In genomic region chr3:66000400-66000799, GRCm38 (mm10) we compare ENCODE assay signal across 18 mouse cellular contexts. TPM values are rescaled to one million over a fixed set of nuclear protein-coding genes. Genes with fewer than 3 reads are reported as not detected.
DNase-seq lines count a peak whose midpoint lies in the region; ATAC-seq lines count a peak whose summit lies in the region.
"Had no signal": no experiment of that assay in that cellular context is flagged by ENCODE, and none has a peak within 500 bp of the region (broad histone marks: within the 10 kb centered on the region; RNA-seq: fewer than 3 reads in every experiment).

No protein-coding gene starts in this region.

- H3K4me3 ChIP-seq in heart, embryonic 15.5 days = no peak overlapping the region
- no peak overlapping the region for H3K4me3 ChIP-seq in limb, embryonic 12.5 days (replicated peaks)
- H3K4me3 ChIP-seq in limb, embryonic 10.5 days = no peak overlapping the region
- H3K4me3 ChIP-seq in midbrain, embryonic 13.5 days (replicated peaks) = no peak overlapping the region
- no peak overlapping the region for H3K4me3 ChIP-seq in midbrain, embryonic 15.5 days
- H3K4me3 ChIP-seq in embryonic facial prominence, embryonic 13.5 days = no peak overlapping the region
- H3K4me3 ChIP-seq: embryonic facial prominence, embryonic 12.5 days; hindbrain, embryonic 10.5 days had no signal

- ATAC-seq in heart, embryonic 15.5 days (replicated peaks; ENCODE audit: insufficient number of reproducible peaks, insufficient read depth, low FRiP score, low read depth) = 0 out of 2 replicates have a peak, but pooled peaks have one; percentile 18
- ATAC-seq in limb, embryonic 12.5 days (ENCODE audit: insufficient number of reproducible peaks, insufficient read depth, low FRiP score, low TSS enrichment, low read depth) = 0 out of 2 replicates have a peak, but pooled peaks have one; percentile 31
- peak; percentile 56; the same call in 1 of the 2 replicates for ATAC-seq in midbrain, embryonic 13.5 days
- ATAC-seq in midbrain, embryonic 15.5 days (replicated peaks) = no peak
- ATAC-seq in embryonic facial prominence, embryonic 13.5 days (ENCODE audit: insufficient number of reproducible peaks, insufficient read depth, low FRiP score, low TSS enrichment, low read depth) = 0 out of 2 replicates have a peak, but pooled peaks have one; percentile 6
- ATAC-seq: forebrain, embryonic 16.5 days; hindbrain, embryonic 16.5 days had no signal

- WGBS in heart, embryonic 15.5 days = 74% methylated on average over 2 of the region's 2 CpGs
- 82% methylated on average over 2 of the region's 2 CpGs for WGBS in limb, embryonic 12.5 days
- WGBS in limb, embryonic 10.5 days = 93% methylated on average over 2 of the region's 2 CpGs
- 91% methylated on average over 2 of the region's 2 CpGs for WGBS in midbrain, embryonic 13.5 days
- 85% methylated on average over 2 of the region's 2 CpGs for WGBS in midbrain, embryonic 15.5 days
- WGBS in embryonic facial prominence, embryonic 13.5 days = 83% methylated on average over 2 of the region's 2 CpGs

- DNase-seq in heart, adult 8-10 months (ENCODE audit: low spot score) = no peak
- no peak for DNase-seq in limb, embryonic 10.5 days (ENCODE audit: low spot score)
- DNase-seq in urinary bladder, postnatal 10 days (ENCODE audit: low spot score) = no peak
- DNase-seq: adrenal gland, adult 2 months; adrenal gland, postnatal 25 days; cerebellum, adult 2 months; gastrocnemius, postnatal 10 days; heart, adult 18-20 months had no signal

- H3K9ac ChIP-seq in heart, embryonic 15.5 days = no peak overlapping the region
- H3K9ac ChIP-seq in limb, embryonic 12.5 days (replicated peaks) = no peak overlapping the region
- no peak overlapping the region for H3K9ac ChIP-seq in midbrain, embryonic 13.5 days (replicated peaks)
- H3K9ac ChIP-seq in midbrain, embryonic 15.5 days = no peak overlapping the region
- H3K9ac ChIP-seq in embryonic facial prominence, embryonic 13.5 days = no peak overlapping the region
- H3K9ac ChIP-seq: embryonic facial prominence, embryonic 12.5 days had no signal

- H3K4me1 ChIP-seq in heart, embryonic 15.5 days (replicated peaks) = no peaks in the 10 kb centered on the region
- H3K4me1 ChIP-seq in limb, embryonic 12.5 days (replicated peaks) = 0 out of 2 replicates have a peak, but pooled peaks cover 2% of the 10 kb centered on the region
- no peaks in the 10 kb centered on the region for H3K4me1 ChIP-seq in limb, embryonic 10.5 days
- H3K4me1 ChIP-seq in midbrain, embryonic 13.5 days (replicated peaks) = no peaks in the 10 kb centered on the region
- no peaks in the 10 kb centered on the region for H3K4me1 ChIP-seq in midbrain, embryonic 15.5 days
- no peaks in the 10 kb centered on the region for H3K4me1 ChIP-seq in embryonic facial prominence, embryonic 13.5 days
- H3K4me1 ChIP-seq: embryonic facial prominence, embryonic 12.5 days; hindbrain, embryonic 10.5 days had no signal

- no peaks in the 10 kb centered on the region for H3K27me3 ChIP-seq in heart, embryonic 15.5 days
- H3K27me3 ChIP-seq in limb, embryonic 12.5 days = no peaks in the 10 kb centered on the region
- H3K27me3 ChIP-seq in limb, embryonic 10.5 days (ENCODE audit: low read depth, poor library complexity, severe bottlenecking) = no peaks in the 10 kb centered on the region
- H3K27me3 ChIP-seq in midbrain, embryonic 13.5 days = no peaks in the 10 kb centered on the region
- no peaks in the 10 kb centered on the region for H3K27me3 ChIP-seq in midbrain, embryonic 15.5 days (replicated peaks)
- no peaks in the 10 kb centered on the region for H3K27me3 ChIP-seq in embryonic facial prominence, embryonic 13.5 days
- H3K27me3 ChIP-seq: embryonic facial prominence, embryonic 12.5 days had no signal

- no peaks in the 10 kb centered on the region for H3K36me3 ChIP-seq in heart, embryonic 15.5 days
- no peaks in the 10 kb centered on the region for H3K36me3 ChIP-seq in limb, embryonic 12.5 days
- H3K36me3 ChIP-seq in limb, embryonic 10.5 days = no peaks in the 10 kb centered on the region
- H3K36me3 ChIP-seq in midbrain, embryonic 13.5 days = no peaks in the 10 kb centered on the region
- H3K36me3 ChIP-seq in midbrain, embryonic 15.5 days (replicated peaks) = no peaks in the 10 kb centered on the region
- H3K36me3 ChIP-seq in embryonic facial prominence, embryonic 13.5 days = no peaks in the 10 kb centered on the region
- H3K36me3 ChIP-seq: embryonic facial prominence, embryonic 12.5 days; hindbrain, embryonic 10.5 days had no signal

- H3K27ac ChIP-seq in heart, embryonic 15.5 days = no peak overlapping the region
- no peak overlapping the region for H3K27ac ChIP-seq in limb, embryonic 12.5 days
- no peak overlapping the region for H3K27ac ChIP-seq in limb, embryonic 10.5 days
- H3K27ac ChIP-seq in midbrain, embryonic 13.5 days = no peak overlapping the region
- H3K27ac ChIP-seq in midbrain, embryonic 15.5 days = no peak overlapping the region
- no peak overlapping the region for H3K27ac ChIP-seq in embryonic facial prominence, embryonic 13.5 days
- H3K27ac ChIP-seq: embryonic facial prominence, embryonic 12.5 days; hindbrain, embryonic 10.5 days had no signal

- H3K4me2 ChIP-seq in heart, embryonic 15.5 days = no peak overlapping the region
- H3K4me2 ChIP-seq in limb, embryonic 12.5 days = no peak overlapping the region
- no peak overlapping the region for H3K4me2 ChIP-seq in midbrain, embryonic 13.5 days (replicated peaks)
- H3K4me2 ChIP-seq in midbrain, embryonic 15.5 days = no peak overlapping the region
- no peak overlapping the region for H3K4me2 ChIP-seq in embryonic facial prominence, embryonic 13.5 days
- H3K4me2 ChIP-seq: embryonic facial prominence, embryonic 12.5 days; heart, embryonic 11.5 days had no signal

- no peaks in the 10 kb centered on the region for H3K9me3 ChIP-seq in heart, embryonic 15.5 days (replicated peaks)
- H3K9me3 ChIP-seq in limb, embryonic 12.5 days = no peaks in the 10 kb centered on the region
- H3K9me3 ChIP-seq in limb, embryonic 10.5 days (replicated peaks) = no peaks in the 10 kb centered on the region
- H3K9me3 ChIP-seq in midbrain, embryonic 13.5 days = no peaks in the 10 kb centered on the region
- H3K9me3 ChIP-seq in midbrain, embryonic 15.5 days = no peaks in the 10 kb centered on the region
- H3K9me3 ChIP-seq in embryonic facial prominence, embryonic 13.5 days = no peaks in the 10 kb centered on the region
- H3K9me3 ChIP-seq: embryonic facial prominence, embryonic 12.5 days; hindbrain, embryonic 10.5 days had no signal

RNA-seq across cellular contexts. Expression of gene Ccnl1, which starts 42.4 kb away (rescaled TPM):
- 60.5 and 67.5 TPM in 2 replicates for polyA plus RNA-seq in heart, embryonic 15.5 days (2015; fragmentation: Nextera tagmentation; extraction: Ambion mirVana)
- 10 to 100 TPM; 14.9 to 20.4 (median 16.9) TPM for total RNA-seq in heart, adult 8-10 months (2022)
- polyA plus RNA-seq in limb, embryonic 12.5 days (2016; fragmentation: Nextera tagmentation; extraction: Ambion mirVana) = 139 and 144 TPM in 2 replicates
- 93.2 and 115 TPM in 2 replicates for polyA plus RNA-seq in limb, embryonic 10.5 days (2016; fragmentation: Nextera tagmentation; extraction: Ambion mirVana)
- polyA plus RNA-seq in midbrain, embryonic 13.5 days (2015; fragmentation: Nextera tagmentation; extraction: Ambion mirVana) = 87.8 and 94.2 TPM in 2 replicates
- 68.6 and 69.9 TPM in 2 replicates for polyA plus RNA-seq in midbrain, embryonic 15.5 days (2015; fragmentation: Nextera tagmentation; extraction: Ambion mirVana)
- 107 and 123 TPM in 2 replicates for polyA plus RNA-seq in embryonic facial prominence, embryonic 13.5 days (2015; fragmentation: Nextera tagmentation; extraction: Ambion mirVana)
